Mouse (Mus musculus) forebrain, embryonic 15.5 days (tissue): ENCODE data around the gene Adgrf3. TPM values are rescaled to one million over a fixed set of nuclear protein-coding genes. Genes with fewer than 3 reads are reported as not detected.
A peak's percentile ranks its signal among the peaks of the same experiment; 100 is the strongest.

Experiments used
- ATAC-seq: fragments of 200-750 bp; cut with Nextera tagmentation; replicated peaks from 2 replicates; pipeline ENCODE4 v1.8.0; 2017; ENCODE audit warnings: mild to moderate bottlenecking, moderate TSS enrichment, moderate library complexity
- H3K27ac ChIP-seq: fragments of 300-500 bp; sonication (generic); replicated peaks from 2 replicates; pipeline ENCODE4 v1.5.1; 2015; ENCODE audit warnings: mild to moderate bottlenecking, inconsistent platforms
- H3K27me3 ChIP-seq: fragments of 300-500 bp; sonication (generic); 2 replicates; pipeline ENCODE4 v1.6.1; 2015; ENCODE audit warnings: inconsistent platforms
- H3K36me3 ChIP-seq: fragments of 300-500 bp; sonication (generic); 2 replicates; pipeline ENCODE4 v1.6.1; 2015; ENCODE audit warnings: mild to moderate bottlenecking, inconsistent platforms
- H3K4me1 ChIP-seq: fragments of 300-500 bp; sonication (generic); 2 replicates; pipeline ENCODE4 v1.6.1; 2015; ENCODE audit warnings: inconsistent platforms
- H3K4me2 ChIP-seq: fragments of 300-500 bp; sonication (generic); replicated peaks from 2 replicates; pipeline ENCODE4 v1.6.1; 2015; ENCODE audit warnings: mild to moderate bottlenecking, inconsistent platforms
- H3K4me3 ChIP-seq: fragments of 300-500 bp; sonication (generic); 2 replicates; pipeline ENCODE4 v1.5.1; 2015; ENCODE audit warnings: mild to moderate bottlenecking, inconsistent platforms
- H3K9ac ChIP-seq: fragments of 300-500 bp; sonication (generic); replicated peaks from 2 replicates; pipeline ENCODE4 v1.6.1; 2015; ENCODE audit warnings: mild to moderate bottlenecking, inconsistent platforms
- H3K9me3 ChIP-seq: fragments of 300-500 bp; sonication (generic); 2 replicates; pipeline ENCODE4 v1.6.1; 2016; ENCODE audit warnings: inconsistent platforms
- WGBS: fragments of 180-500 bp; shearing (Covaris S2); methylation state at CpG from one replicate; pipeline ENCODE4 v1.1.7; 2015; ENCODE audit warnings: mixed read lengths; 5-methylcytosine and 5-hydroxymethylcytosine counted together
- polyA plus RNA-seq: library from polyadenylated mRNA; unstranded; fragments of >200 nt; fragmentation: Nextera tagmentation; extraction: Ambion mirVana; gene quantifications from 2 replicates; pipeline ENCODE4 v1.2.1, GENCODE M21; 2015

Gene Adgrf3
- polyA plus RNA-seq, 1 experiment from 2014 or later, result not detected

DNA sequence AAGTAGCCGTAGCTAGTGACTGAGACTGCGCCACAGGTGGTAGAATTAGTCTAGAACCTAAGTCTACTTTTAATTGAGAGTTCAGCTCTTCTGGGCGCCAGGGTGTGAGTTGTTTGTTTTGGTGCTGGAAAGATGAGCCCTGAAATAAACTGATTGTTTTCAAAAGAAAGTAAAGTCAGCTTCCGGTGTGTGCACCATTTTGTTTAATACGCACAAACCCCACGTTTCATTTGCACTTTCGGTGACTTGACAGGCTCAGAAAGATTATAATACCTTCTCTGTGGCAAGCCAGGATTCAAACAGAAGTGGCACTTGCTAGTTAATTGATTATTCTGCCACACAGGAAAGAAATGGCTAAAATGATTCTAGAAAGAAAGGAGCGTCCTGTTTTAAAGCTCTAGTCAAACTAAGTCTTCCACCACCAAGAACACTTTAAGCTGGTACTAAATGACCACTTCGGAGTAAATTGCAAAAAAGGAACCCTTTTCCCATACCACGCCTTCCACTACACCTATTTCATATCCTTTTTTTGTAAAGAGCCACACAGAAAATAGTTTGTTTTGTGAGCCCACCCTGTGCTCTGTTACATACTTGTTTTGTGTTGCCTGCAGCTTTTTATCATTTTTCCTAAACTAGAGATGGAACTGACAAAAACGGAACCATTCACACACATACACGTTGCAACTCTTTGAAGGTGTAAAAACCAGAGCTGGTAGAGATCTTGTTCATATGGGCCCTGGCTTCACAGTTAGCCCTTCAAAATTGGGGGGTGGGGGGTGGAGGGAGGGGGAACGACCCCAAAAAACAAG is 49.5 kb downstream of the Adgrf3 start:
- H3K4me3 ChIP-seq, result peak overlapping the region; percentile 93
- no peaks in the 10 kb centered on the region for H3K36me3 ChIP-seq
- WGBS, result 34% methylated on average over 13 of the region's 13 CpGs
- peaks cover 32% of the 10 kb centered on the region for H3K4me1 ChIP-seq
- H3K27me3 ChIP-seq, result no peaks in the 10 kb centered on the region
- peak overlapping the region; percentile 85 for H3K4me2 ChIP-seq
- no peaks in the 10 kb centered on the region for H3K9me3 ChIP-seq
- no peak for ATAC-seq
- H3K9ac ChIP-seq, result peak overlapping the region; percentile 87
- peak overlapping the region; percentile 88 for H3K27ac ChIP-seq

GRCm38 (mm10) chr5:30155395-30155792 is 50.1 kb downstream of the Adgrf3 start:
- Histone ChIP-seq H3K36me3 (no peaks in the 10 kb centered on the region), H3K4me1 (peaks cover 32% of the 10 kb centered on the region), H3K4me2 (peak overlapping the region; percentile 85), H3K27ac (peak overlapping the region; percentile 88), H3K9ac (peak overlapping the region; percentile 87), H3K27me3 (no peaks in the 10 kb centered on the region), H3K9me3 (no peaks in the 10 kb centered on the region), H3K4me3 (peak overlapping the region; percentile 93)
- peak; percentile 76 for ATAC-seq
- under 1% methylated on average over 31 of the region's 31 CpGs for WGBS

DNA sequence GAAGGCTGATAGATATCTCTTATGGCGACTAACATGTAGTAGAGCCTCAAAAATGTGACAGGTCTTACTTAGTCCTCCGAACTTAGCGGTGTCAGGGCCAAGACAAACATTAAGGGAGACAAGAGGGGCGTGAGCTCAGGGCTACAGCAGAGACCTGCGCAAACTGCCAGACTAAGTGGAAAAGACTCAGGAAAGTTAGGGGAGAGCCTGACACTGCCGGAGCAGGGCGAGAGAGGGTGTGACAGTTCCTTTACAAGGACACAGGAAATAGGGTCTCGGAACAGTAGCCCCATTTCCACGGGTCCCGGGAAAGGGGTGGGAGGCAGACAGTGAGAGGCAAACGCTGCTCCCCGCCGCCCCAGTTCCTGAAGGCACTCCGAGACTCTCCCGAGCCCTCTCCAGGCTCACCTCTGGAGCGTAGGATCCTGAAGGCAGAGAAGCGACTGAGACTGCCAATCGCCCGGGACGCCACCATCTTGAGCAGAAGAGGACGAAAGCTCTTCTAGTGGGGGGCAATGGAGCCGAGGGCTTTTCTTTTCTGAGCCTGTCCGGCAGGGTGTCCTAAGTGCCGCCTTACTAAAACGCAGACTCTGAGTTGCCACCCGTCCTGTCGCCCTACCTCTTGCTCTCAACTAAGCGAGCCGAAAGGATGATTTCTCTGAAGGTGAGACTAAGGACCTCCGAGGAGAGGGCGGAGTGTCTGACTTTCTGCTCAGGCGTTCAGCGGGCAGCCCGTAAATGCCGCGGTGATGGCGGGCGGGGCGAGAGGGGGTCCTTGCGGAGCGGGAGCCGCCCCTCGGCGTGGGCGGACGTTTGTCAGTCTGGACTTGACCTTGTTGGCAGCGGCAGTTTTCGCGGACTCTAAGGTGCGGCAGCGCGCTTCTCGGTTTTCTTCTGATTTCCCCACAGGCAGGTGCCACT is 50.8 kb downstream of the Adgrf3 start, which contains the start of the genes Hadha and Hadhb:
Gene Hadha (minus strand): TSS at position 689 of the 921 bp plus-strand sequence.
Gene Hadhb (plus strand): TSS at position 775 of the 921 bp plus-strand sequence.
- Histone ChIP-seq H3K27ac (peak within 1 kb of the TSS; percentile 88), H3K36me3 (no peaks in the 10 kb centered on the region), H3K9ac (peak within 1 kb of the TSS; percentile 87), H3K9me3 (no peaks in the 10 kb centered on the region), H3K4me1 (peaks cover 32% of the 10 kb centered on the region), H3K27me3 (no peaks in the 10 kb centered on the region), H3K4me3 (peak within 1 kb of the TSS; percentile 93), H3K4me2 (peak within 1 kb of the TSS; percentile 85)
- under 1% methylated on average over 53 of the region's 53 CpGs for WGBS
- peak; percentile 90 for ATAC-seq

GRCm38 (mm10) chr5:30154013-30154412 is 51.5 kb downstream of the Adgrf3 start:
- peaks cover 32% of the 10 kb centered on the region for H3K4me1 ChIP-seq
- peak overlapping the region; percentile 87 for H3K9ac ChIP-seq
- H3K9me3 ChIP-seq, result no peaks in the 10 kb centered on the region
- WGBS, result 17% methylated on average over 4 of the region's 4 CpGs
- H3K36me3 ChIP-seq, result no peaks in the 10 kb centered on the region
- no peaks in the 10 kb centered on the region for H3K27me3 ChIP-seq
- ATAC-seq, result no peak
- peak overlapping the region; percentile 93 for H3K4me3 ChIP-seq
- peak overlapping the region; percentile 85 for H3K4me2 ChIP-seq
- H3K27ac ChIP-seq, result no peak overlapping the region

DNA sequence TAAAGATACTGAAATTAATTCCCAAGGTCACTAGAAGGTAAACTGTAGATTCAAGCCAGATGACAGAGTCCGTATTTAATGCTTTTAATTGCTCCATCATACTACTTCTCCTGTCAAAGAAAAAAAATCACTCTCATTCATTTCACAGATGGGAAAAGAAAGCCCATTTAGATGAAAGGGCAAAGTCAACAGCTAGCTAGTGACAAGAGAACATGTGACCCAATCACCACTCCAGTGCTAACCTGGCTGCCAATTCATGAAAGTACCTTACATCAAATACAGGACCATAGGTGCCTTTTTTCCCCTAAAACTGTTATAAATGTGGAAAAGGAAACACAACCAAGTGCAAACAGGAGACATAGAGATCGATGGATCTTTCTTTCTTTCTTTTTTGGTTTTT is 52.3 kb downstream of the Adgrf3 start:
- no peak for ATAC-seq
- Histone ChIP-seq H3K36me3 (no peaks in the 10 kb centered on the region), H3K27me3 (no peaks in the 10 kb centered on the region), H3K4me2 (no peak overlapping the region), H3K4me1 (peaks cover 32% of the 10 kb centered on the region), H3K9me3 (no peaks in the 10 kb centered on the region), H3K9ac (no peak overlapping the region), H3K27ac (no peak overlapping the region), H3K4me3 (peak overlapping the region; percentile 5; the same call in 1 of the 2 replicates)
- WGBS, result 92% methylated on average over 2 of the region's 2 CpGs

GRCm38 (mm10) chr5:30152413-30152812 is 53.1 kb downstream of the Adgrf3 start:
- Histone ChIP-seq H3K9me3 (no peaks in the 10 kb centered on the region), H3K4me1 (peaks cover 32% of the 10 kb centered on the region), H3K36me3 (no peaks in the 10 kb centered on the region), H3K27me3 (no peaks in the 10 kb centered on the region), H3K4me2 (no peak overlapping the region), H3K27ac (no peak overlapping the region), H3K9ac (no peak overlapping the region), H3K4me3 (no peak overlapping the region)
- WGBS, result 80% methylated on average over 1 of the region's 1 CpGs
- no peak for ATAC-seq

DNA sequence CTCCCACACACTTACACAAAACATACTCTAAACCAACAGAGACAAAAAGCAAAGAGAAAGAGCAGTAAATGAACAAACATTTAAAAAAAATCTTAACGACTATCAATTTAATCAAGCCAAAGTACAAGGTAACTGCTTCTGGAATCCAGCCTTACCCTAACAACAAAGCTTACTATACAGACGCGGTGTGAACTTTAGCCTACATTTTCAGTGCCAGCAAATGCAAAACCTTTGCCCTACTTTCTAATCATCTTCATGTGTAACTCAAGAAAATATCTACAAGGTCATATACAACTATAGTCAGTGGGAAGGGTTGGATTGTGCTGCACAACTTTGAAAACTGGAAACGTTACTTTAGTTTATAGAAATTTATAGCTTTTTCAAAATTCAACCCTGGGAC is 53.5 kb downstream of the Adgrf3 start:
- no peak overlapping the region for H3K4me2 ChIP-seq
- H3K4me1 ChIP-seq, result peaks cover 29% of the 10 kb centered on the region
- no peak overlapping the region for H3K9ac ChIP-seq
- WGBS, result 27% methylated on average over 4 of the region's 4 CpGs
- H3K36me3 ChIP-seq, result peaks cover 2% of the 10 kb centered on the region
- no peak overlapping the region for H3K4me3 ChIP-seq
- H3K9me3 ChIP-seq, result no peaks in the 10 kb centered on the region
- no peak overlapping the region for H3K27ac ChIP-seq
- no peaks in the 10 kb centered on the region for H3K27me3 ChIP-seq
- no peak for ATAC-seq

- 89% methylated on average over 5 of the region's 5 CpGs for WGBS
- Histone ChIP-seq H3K4me3 (no peak overlapping the region), H3K4me1 (peaks cover 10% of the 10 kb centered on the region), H3K9me3 (no peaks in the 10 kb centered on the region), H3K4me2 (no peak overlapping the region), H3K27me3 (no peaks in the 10 kb centered on the region), H3K9ac (no peak overlapping the region), H3K27ac (no peak overlapping the region), H3K36me3 (peaks cover 33% of the 10 kb centered on the region)
- ATAC-seq, result no peak
Measured at GRCm38 (mm10) chr5:30148133-30148920, 57.2 kb downstream of the Adgrf3 start.

DNA sequence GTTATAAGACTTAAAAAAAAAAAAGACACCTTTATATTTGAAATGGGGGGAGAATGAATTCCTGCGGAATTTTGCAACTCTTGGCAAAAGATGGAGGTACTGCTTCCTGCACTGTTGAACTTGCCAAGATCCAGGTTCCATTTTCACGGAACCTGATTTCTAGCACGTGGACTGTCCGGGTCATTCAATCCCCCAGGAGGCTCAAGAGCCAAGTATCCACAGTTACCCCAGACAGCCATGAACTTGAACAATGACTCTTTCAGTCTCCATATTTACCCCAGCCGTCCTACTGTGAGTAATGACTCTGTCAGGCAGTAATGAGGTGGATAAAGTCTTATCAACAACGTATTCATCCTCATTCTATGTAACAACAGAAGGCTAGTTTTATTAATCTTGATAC is 59.0 kb downstream of the Adgrf3 start:
- no peak for ATAC-seq
- H3K9me3 ChIP-seq, result no peaks in the 10 kb centered on the region
- no peak overlapping the region for H3K4me2 ChIP-seq
- 84% methylated on average over 6 of the region's 6 CpGs for WGBS
- H3K9ac ChIP-seq, result no peak overlapping the region
- H3K4me1 ChIP-seq, result peaks cover under 1% of the 10 kb centered on the region; the same call in 1 of the 2 replicates
- H3K36me3 ChIP-seq, result peaks cover 51% of the 10 kb centered on the region
- no peaks in the 10 kb centered on the region for H3K27me3 ChIP-seq
- H3K27ac ChIP-seq, result no peak overlapping the region
- no peak overlapping the region for H3K4me3 ChIP-seq
